Mouse (Mus musculus): ENCODE data around the gene Parp1. TPM values are rescaled to one million over a fixed set of nuclear protein-coding genes. Genes with fewer than 3 reads are reported as not detected.

Gene Parp1
- total RNA-seq, 2 experiments from 2014 or later, result 58.1 to 71.3 TPM

- Histone ChIP-seq H3K27ac (no peak overlapping the region), H3K4me3 (peak overlapping the region; percentile 99)
- DNase-seq, result no peak
- intact Hi-C loops (cut with DNase I), result no loop called here
- no peak for TF ChIP-seq CTCF (IDR thresholded peaks at IDR 0.05)
Observed at GRCm38 (mm10) chr1:180642228-180642564, 73.5 kb downstream of the Parp1 start.

Small RNA genes lying within 50 kb of the gene (microRNA-seq; reads per million reads assigned to microRNA genes)
- gene Mir6904, result not detected

Other genes with a start within 250 kb of the Parp1 start
- gene Itpkb, start 238.4 kb upstream of the Parp1 start, total RNA-seq (2021), result 10 to 100 TPM; 14.7 to 22.7 TPM
- under 1 TPM; 0.41 to 0.86 TPM for gene Stum, start 85.4 kb upstream of the Parp1 start, total RNA-seq (2021)
- 1 to 10 TPM; 2.5 to 3.1 TPM for gene Lin9, start 72.2 kb downstream of the Parp1 start, total RNA-seq (2021)
- gene Mixl1, start 128.1 kb downstream of the Parp1 start, total RNA-seq (2021), result not detected
- 10 to 100 TPM; 13.8 to 16.0 TPM for gene Acbd3, start 157.1 kb downstream of the Parp1 start, total RNA-seq (2021)
- 100 to 1,000 TPM; 314 to 379 TPM for gene H3f3a, start 245.0 kb downstream of the Parp1 start, total RNA-seq (2021)